Comparison of ENCODE assay signal across 8 mouse cellular contexts in genomic region chr9:110244889-110245589, GRCm38 (mm10). TPM values are rescaled to one million over a fixed set of nuclear protein-coding genes. Genes with fewer than 3 reads are reported as not detected.
A peak's percentile ranks its signal among the peaks of the same experiment; 100 is the strongest.
DNase-seq lines count a peak whose midpoint lies in the region; ATAC-seq and TF ChIP-seq lines count a peak whose summit lies in the region.

No protein-coding gene starts in this region.

- peak overlapping the region; percentile 81 for H3K9ac ChIP-seq in ES-E14 (ENCODE audit: insufficient read depth, low read depth, low read length, poor library complexity, severe bottlenecking)
- H3K9ac ChIP-seq in heart, embryonic 16.5 days (ENCODE audit: low read length) = peak overlapping the region; percentile 66

- no peaks in the 10 kb centered on the region for H3K9me3 ChIP-seq in ES-E14 (ENCODE audit: control insufficient read depth, insufficient read depth, low read depth, low read length)
- no peaks in the 10 kb centered on the region for H3K9me3 ChIP-seq in embryonic facial prominence, embryonic 10.5 days
- H3K9me3 ChIP-seq in heart, embryonic 16.5 days (replicated peaks; ENCODE audit: control insufficient read depth, low read length) = no peaks in the 10 kb centered on the region

- in situ Hi-C loops in ES-E14 (cut with MboI; ENCODE audit: low sequenced_read_pairs in 2 of 2, unreplicated experiment in 2 of 2) = no loop called here

- no peak for DNase-seq in ES-E14 (ENCODE audit: low read depth, low spot score)
- peak; percentile 49 to 66 for DNase-seq in adrenal gland, adult 18-20 months (ENCODE audit: low spot score in 2 of 2)
- peak; percentile 57 for DNase-seq in embryonic facial prominence, embryonic 10.5 days (ENCODE audit: low spot score)
- DNase-seq in layer of hippocampus, adult 9-11 months = peak; percentile 58
- DNase-seq in lung, postnatal 10 days = peak; percentile 45
- DNase-seq in right cerebral cortex, postnatal 14 days = peak; percentile 80
- no peak for DNase-seq in adipocyte (ENCODE audit: low spot score)

- peaks cover 6 to 25% of the 10 kb centered on the region in 2 experiments for H3K4me1 ChIP-seq in ES-E14 (ENCODE audit: control insufficient read depth in 2 of 2, insufficient read depth in 2 of 2, low read length in 2 of 2, poor library complexity in 1 of 2)
- peaks cover 32% of the 10 kb centered on the region for H3K4me1 ChIP-seq in embryonic facial prominence, embryonic 10.5 days
- peaks cover 10% of the 10 kb centered on the region for H3K4me1 ChIP-seq in heart, embryonic 16.5 days (ENCODE audit: control insufficient read depth, insufficient read depth, low read length)

- no peaks in the 10 kb centered on the region for H3K36me3 ChIP-seq in ES-E14 (ENCODE audit: control insufficient read depth, insufficient read depth, low read length, poor library complexity, severe bottlenecking)
- H3K36me3 ChIP-seq in embryonic facial prominence, embryonic 10.5 days (replicated peaks) = peaks cover 25% of the 10 kb centered on the region
- no peaks in the 10 kb centered on the region for H3K36me3 ChIP-seq in heart, embryonic 16.5 days (ENCODE audit: control insufficient read depth, insufficient read depth)

- ATAC-seq in heart, embryonic 16.5 days (replicated peaks; ENCODE audit: extremely low read depth, insufficient read depth, low FRiP score) = peak; percentile 46

- H3K27ac ChIP-seq in ES-E14 (ENCODE audit: insufficient read depth, low read depth, low read length, poor library complexity, severe bottlenecking) = no peak overlapping the region
- peak overlapping the region; percentile 72 for H3K27ac ChIP-seq in embryonic facial prominence, embryonic 10.5 days (replicated peaks)
- no peak overlapping the region for H3K27ac ChIP-seq in heart, embryonic 16.5 days (ENCODE audit: low read length)

- peak overlapping the region; percentile 100 for H3K4me2 ChIP-seq in heart, embryonic 16.5 days (ENCODE audit: low read depth, low read length)

- peak overlapping the region; percentile 79 to 80 for H3K4me3 ChIP-seq in ES-E14 (ENCODE audit: insufficient read depth in 1 of 2, low read depth in 1 of 2, low read length in 2 of 2, poor library complexity in 1 of 2, severe bottlenecking in 1 of 2)
- peak overlapping the region; percentile 78 for H3K4me3 ChIP-seq in embryonic facial prominence, embryonic 10.5 days
- H3K4me3 ChIP-seq in heart, embryonic 16.5 days (ENCODE audit: low read length) = peak overlapping the region; percentile 80

- WGBS in embryonic facial prominence, embryonic 10.5 days = 1% methylated on average over 93 of the region's 93 CpGs
- WGBS in heart, embryonic 16.5 days = 1% methylated on average over 93 of the region's 93 CpGs

- peaks cover 62% of the 10 kb centered on the region for H3K27me3 ChIP-seq in embryonic facial prominence, embryonic 10.5 days (replicated peaks; ENCODE audit: low read depth, poor library complexity, severe bottlenecking)
- H3K27me3 ChIP-seq in heart, embryonic 16.5 days (ENCODE audit: control insufficient read depth, insufficient read depth, low read length) = peaks cover 9% of the 10 kb centered on the region

TF ChIP-seq in ES-E14, 5 proteins besides CTCF, POLR2A, EP300 and RAD21:
- TF ChIP-seq HCFC1 (IDR thresholded peaks at IDR 0.05; ENCODE audit: borderline replicate concordance, insufficient read depth, low read length) = 0 out of 2 replicates have a peak, but pooled peaks have one; percentile 30
- TF ChIP-seq ZNF384 (IDR thresholded peaks at IDR 0.05; ENCODE audit: low read depth, low read length) = no peak

RNA-seq across cellular contexts. Expression of gene Cspg5, which starts 1.5 kb away (rescaled TPM):
- 3.3 and 8.4 TPM in 2 replicates for total RNA-seq in ES-E14 (2012; rRNA removed)
- total RNA-seq in adrenal gland, adult 18-20 months (2021) = 10 to 100 TPM; 13.3 to 22.4 TPM
- 2.1 and 2.3 TPM in 2 replicates for polyA plus RNA-seq in embryonic facial prominence, embryonic 10.5 days (2016; fragmentation: Nextera tagmentation; extraction: Ambion mirVana)
- 1.2 and 1.4 TPM in 2 replicates for polyA plus RNA-seq in heart, embryonic 16.5 days (2015; fragmentation: Nextera tagmentation; extraction: Ambion mirVana)

RNA-seq across cellular contexts. Expression of gene Elp6, which starts 59.9 kb away (rescaled TPM):
- 24.5 and 28.3 TPM in 2 replicates for total RNA-seq in ES-E14 (2012; rRNA removed)
- total RNA-seq in adrenal gland, adult 18-20 months (2021) = 1 to 10 TPM; 6.1 to 7.7 TPM
- polyA plus RNA-seq in embryonic facial prominence, embryonic 10.5 days (2016; fragmentation: Nextera tagmentation; extraction: Ambion mirVana) = 44.0 and 45.6 TPM in 2 replicates
- 12.4 and 14.9 TPM in 2 replicates for polyA plus RNA-seq in heart, embryonic 16.5 days (2015; fragmentation: Nextera tagmentation; extraction: Ambion mirVana)

Comparison
In these comparisons a context has a peak if more than half of its experiments do, and no peak if none do; other contexts are left out.
1. DNase-seq: peak in adrenal gland, adult 18-20 months (2 of 2), embryonic facial prominence, embryonic 10.5 days (single experiment), layer of hippocampus, adult 9-11 months (single experiment), lung, postnatal 10 days (single experiment) and right cerebral cortex, postnatal 14 days (single experiment); none in ES-E14 (single experiment) and adipocyte (single experiment).
2. Peak in every context shown above with its lines, with median percentiles within 50 percentile points of each other: H3K4me3 ChIP-seq.